Mouse (Mus musculus): ENCODE data around the gene Olfr1415.

DNA sequence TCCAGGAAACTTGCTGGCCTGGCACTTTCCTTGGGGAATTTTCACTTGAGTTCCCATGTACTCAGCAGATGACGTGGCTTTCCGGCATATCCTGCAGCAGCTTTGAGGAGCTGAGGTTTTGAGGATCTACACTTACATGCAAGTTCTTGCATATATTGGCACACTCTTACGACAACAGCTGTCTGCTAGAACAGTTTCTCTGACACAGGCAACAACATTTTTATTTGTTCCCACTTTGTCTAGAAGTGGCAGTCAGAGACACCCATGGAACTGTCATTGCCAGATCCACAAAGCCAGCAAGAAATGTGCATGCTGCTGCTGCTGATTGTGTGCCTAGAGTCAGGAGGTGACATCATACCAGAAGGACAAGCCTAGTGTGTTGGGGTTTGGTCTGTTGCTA, 27.9 kb upstream of the Olfr1415 start:
- TF ChIP-seq CTCF (IDR thresholded peaks at IDR 0.05; ENCODE audit: low read depth, low read length), result no peak
- no peak for TF ChIP-seq GATA1 (IDR thresholded peaks at IDR 0.05; ENCODE audit: borderline replicate concordance, low read length)
- no peak for TF ChIP-seq TAL1 (conservative IDR thresholded peaks at IDR 0.05; ENCODE audit: low read depth, low read length)
